Mouse (Mus musculus) bone marrow macrophage, adult 2 months (primary cell): ENCODE results near the gene Kcng4.
A peak's percentile ranks its signal among the peaks of the same experiment; 100 is the strongest.

Experiments used
- CTCF ChIP-seq: IDR thresholded peaks from 2 replicates; pipeline ENCODE4 v1.5.1; 2012; ENCODE audit warnings: low read depth, mild to moderate bottlenecking, low read length, moderate library complexity
- POLR2A ChIP-seq: IDR thresholded peaks from 2 replicates; pipeline ENCODE4 v1.6.1; 2012; ENCODE audit warnings: mild to moderate bottlenecking, low read depth, low read length, borderline replicate concordance

GRCm38 (mm10) chr8:119676389-119676788 is 40.9 kb upstream of the Kcng4 start:
- peak; percentile 51; the same call in 1 of the 2 replicates for TF ChIP-seq CTCF
- no peak for TF ChIP-seq POLR2A
